Mouse (Mus musculus) CH12.LX (cell line): ENCODE results near the gene Ap4e1.

Source experiments
- CTCF ChIP-seq, 2 experiments: IDR thresholded peaks in 1 of 2; conservative IDR thresholded peaks in 1 of 2; 2 replicates each; pipeline ENCODE4 v1.5.1; 2011 to 2012; ENCODE audit warnings: low read depth in 2 of 2, low read length in 2 of 2, improper control_type of control experiment in 1 of 2, inconsistent platforms in 1 of 2, mild to moderate bottlenecking in 1 of 2, moderate library complexity in 1 of 2
- KAT2A ChIP-seq: IDR thresholded peaks from 2 replicates; pipeline ENCODE4 v1.6.1; 2012; ENCODE audit warnings: low read length, improper control_type of control experiment, inconsistent platforms; ENCODE audit not compliant: insufficient replicate concordance
- MXI1 ChIP-seq: IDR thresholded peaks from 2 replicates; pipeline ENCODE4 v1.6.1; 2011; ENCODE audit warnings: mild to moderate bottlenecking, low read depth, low read length, improper control_type of control experiment
- POLR2A ChIP-seq: IDR thresholded peaks from 2 replicates; pipeline ENCODE4 v1.6.1; 2011; ENCODE audit warnings: low read depth, mild to moderate bottlenecking, improper control_type of control experiment, low read length
- TCF12 ChIP-seq: IDR thresholded peaks from 2 replicates; pipeline ENCODE4 v1.6.1; 2014; ENCODE audit warnings: low read depth, mild to moderate bottlenecking, inconsistent platforms, low read length, improper control_type of control experiment
- USF2 ChIP-seq: conservative IDR thresholded peaks from 2 replicates; pipeline ENCODE4 v1.6.1; 2011; ENCODE audit warnings: low read depth, low read length, improper control_type of control experiment

GRCm38 (mm10) chr2:126996737-126997136 lies 11.8 kb upstream of the Ap4e1 start:
- TF ChIP-seq CTCF (conservative IDR thresholded peaks at IDR 0.05 in 1 of 2, IDR thresholded peaks at IDR 0.05 in 1 of 2; ENCODE audit: low read depth in 2 of 2, low read length in 2 of 2) (peak; percentile 61 to 85; a peak in 3 of 4 replicates), POLR2A (no peak), MXI1 (no peak), USF2 (no peak), KAT2A (no peak), TCF12 (no peak)
